Mouse (Mus musculus): ENCODE data around the gene Spns3.
"Not testable (repeated sequence)": the region's sequence is repeated elsewhere in the genome, so short reads cannot be mapped to it uniquely, and the experiment has no call there.

Gene Spns3

DNA sequence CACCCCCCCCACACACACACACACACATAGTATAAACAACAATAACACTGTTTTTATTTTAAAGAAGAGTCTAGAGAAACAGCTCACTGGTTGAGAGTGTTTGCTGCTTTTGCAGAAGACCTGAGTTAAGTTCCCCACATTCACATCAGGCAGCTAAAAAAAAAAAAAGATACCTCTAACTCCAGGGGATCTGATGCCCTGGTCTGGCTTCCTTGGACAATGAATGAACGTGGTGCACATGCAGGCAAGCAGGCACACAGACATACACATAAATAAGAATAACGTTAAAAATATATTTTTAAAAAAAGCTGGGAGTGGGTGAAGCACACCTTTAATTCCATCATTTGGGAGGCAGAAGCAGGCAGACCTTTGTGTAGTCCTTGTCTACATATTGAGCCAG is 6.6 kb upstream of the Spns3 start:
- DNase-seq: no peak

DNA sequence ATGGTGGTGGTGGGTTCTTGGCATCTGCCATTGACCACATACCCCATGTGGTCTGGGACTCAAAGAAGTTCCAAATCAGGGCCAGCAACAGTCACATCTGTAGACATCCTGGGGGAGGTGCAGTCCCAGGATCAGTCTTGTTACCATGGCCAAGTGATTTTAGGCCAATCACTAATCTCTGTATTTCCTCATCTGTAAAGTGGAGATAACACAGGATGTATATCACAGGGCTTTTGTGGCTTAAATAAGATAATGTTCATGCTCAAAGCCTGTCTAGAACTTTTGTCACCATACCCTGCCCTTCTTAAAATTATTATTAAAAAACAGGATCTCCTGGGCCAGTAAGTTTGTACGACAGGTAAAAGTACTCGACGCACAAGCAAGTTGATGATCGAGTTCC is 6.2 kb upstream of the Spns3 start:
- DNase-seq: no peak

GRCm38 (mm10) chr11:72551531-72552105 is 1.3 kb upstream of the Spns3 start:
- DNase-seq: no peak

GRCm38 (mm10) chr11:72547181-72547580 is 3.1 kb downstream of the Spns3 start:
- no peak for DNase-seq

GRCm38 (mm10) chr11:72544716-72545115 is 5.6 kb downstream of the Spns3 start:
- no peak for DNase-seq

DNA sequence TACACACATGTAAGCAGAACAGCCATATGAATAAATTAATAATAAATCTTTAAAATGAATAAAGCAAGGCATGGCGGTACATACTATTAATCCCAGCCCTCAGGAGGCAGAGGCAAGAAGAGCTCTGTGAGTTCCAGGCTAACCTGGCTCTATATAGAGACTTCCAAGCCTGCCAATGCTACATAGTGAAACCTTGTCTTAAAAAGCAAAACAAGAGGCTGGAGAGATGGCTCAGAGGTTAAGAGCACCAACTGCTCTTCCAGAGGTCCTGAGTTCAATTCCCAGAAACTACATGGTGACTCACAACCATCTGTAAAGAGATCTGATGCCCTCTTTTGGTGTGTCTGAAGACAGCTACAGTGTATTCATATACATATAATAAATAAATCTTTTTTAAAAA is 6.6 kb downstream of the Spns3 start:
- DNase-seq: not testable (repeated sequence)

DNA sequence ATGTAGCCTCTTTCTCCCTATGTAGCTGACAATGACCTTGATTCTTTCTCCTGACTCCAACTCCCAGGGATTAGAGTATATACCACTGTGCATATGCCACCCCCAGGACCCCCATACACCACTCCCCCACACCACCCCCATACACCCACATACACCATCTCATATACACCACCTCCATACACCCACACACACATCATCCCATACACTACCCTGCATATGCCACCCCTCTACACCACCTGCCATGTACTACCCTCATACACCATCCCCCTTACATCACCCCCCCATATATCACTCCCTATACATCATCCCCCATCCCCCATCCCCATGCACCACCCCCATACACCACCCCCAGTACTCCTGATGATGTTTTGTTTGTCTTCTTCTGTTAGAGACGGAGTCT is 7.7 kb downstream of the Spns3 start:
- no peak for DNase-seq

GRCm38 (mm10) chr11:72541928-72542327 is 8.4 kb downstream of the Spns3 start:
- DNase-seq: no peak

- DNase-seq: peak; percentile 21
Observed at GRCm38 (mm10) chr11:72540437-72540836, 9.9 kb downstream of the Spns3 start.

GRCm38 (mm10) chr11:72538811-72539210 is 11.5 kb downstream of the Spns3 start:
- no peak for DNase-seq

- DNase-seq: no peak
Observed at GRCm38 (mm10) chr11:72538037-72538755, 12.1 kb downstream of the Spns3 start.

DNA sequence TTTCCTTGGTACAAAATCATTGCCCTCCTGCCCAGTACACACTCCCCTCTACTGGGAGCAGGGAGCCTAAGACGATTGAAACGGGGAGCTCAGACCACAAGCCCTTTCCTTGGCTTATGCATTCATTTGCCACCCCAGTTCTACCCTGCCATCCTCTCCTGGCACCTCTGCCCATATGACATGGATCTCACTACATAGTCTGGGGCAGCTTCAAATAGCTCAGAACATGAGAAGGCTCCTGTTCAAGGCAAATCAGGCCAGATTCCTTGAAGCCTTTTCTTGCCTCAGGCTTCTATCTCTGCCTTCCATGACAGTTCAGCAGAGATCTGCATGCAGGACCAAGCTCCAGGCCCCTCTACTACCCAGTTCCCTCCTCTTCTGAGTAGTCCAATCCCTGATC is 12.8 kb downstream of the Spns3 start:
- DNase-seq: no peak

DNA sequence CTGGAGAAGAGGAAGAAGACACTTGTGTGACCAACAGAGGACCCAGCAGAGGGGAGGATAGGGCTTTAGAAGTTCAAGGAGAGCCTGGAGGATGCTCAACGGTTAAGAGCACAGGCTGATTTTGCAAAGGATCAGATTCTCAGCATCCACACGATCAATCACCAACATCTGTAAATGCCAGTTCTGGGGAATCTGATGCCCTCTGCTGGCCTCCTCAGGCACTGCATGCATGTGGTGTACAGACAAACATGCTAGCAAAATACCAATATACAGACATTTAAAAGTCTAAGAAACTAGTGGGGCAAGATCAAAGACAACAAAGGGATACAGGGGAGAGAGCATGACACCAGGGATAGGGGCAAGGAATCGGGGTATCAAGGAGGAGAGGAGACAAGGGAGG is 14.8 kb downstream of the Spns3 start:
- DNase-seq: no peak

GRCm38 (mm10) chr11:72532890-72533289 is 17.4 kb downstream of the Spns3 start:
- DNase-seq: no peak

GRCm38 (mm10) chr11:72531632-72532031 is 18.7 kb downstream of the Spns3 start:
- no peak for DNase-seq

DNA sequence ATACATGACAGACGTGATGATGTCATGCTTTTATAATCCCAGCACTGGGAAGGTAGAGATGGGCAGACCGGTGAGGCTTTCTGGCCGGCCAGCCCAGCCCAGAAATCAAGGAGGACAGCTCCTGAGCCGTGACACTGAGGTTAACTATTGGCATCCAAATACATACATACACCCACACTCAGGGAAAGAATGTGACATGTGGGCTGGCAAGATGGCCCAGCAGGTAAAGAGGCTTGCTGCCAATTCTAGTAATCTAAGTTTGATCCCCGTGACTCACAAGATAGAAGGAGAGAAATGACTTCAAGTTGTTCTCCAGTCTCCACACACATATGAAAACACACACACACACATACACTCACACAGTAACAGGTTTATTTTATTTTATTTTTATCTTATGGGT is 19.2 kb downstream of the Spns3 start:
- DNase-seq: no peak

DNA sequence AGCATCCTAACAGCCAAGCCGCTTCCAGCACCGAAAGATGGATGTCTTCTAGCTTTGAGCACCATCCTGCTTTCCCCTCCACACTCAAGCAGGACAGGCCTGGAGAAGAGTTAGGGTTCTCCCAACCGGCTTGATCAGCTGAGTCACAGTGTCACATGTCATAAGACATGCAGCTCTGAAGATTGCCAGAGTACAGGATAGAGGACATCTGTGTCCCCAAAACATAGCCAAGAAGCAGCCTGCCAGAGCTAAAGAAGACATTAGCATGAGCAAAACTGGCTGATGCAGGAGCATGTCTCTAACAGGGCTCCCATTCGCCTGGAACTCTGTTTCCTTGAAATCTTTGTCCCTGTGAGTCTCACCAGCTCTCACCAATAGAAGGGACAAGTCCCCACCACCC is 24.1 kb downstream of the Spns3 start:
- no peak for DNase-seq

GRCm38 (mm10) chr11:72523711-72524110 is 26.6 kb downstream of the Spns3 start:
- DNase-seq: no peak

DNA sequence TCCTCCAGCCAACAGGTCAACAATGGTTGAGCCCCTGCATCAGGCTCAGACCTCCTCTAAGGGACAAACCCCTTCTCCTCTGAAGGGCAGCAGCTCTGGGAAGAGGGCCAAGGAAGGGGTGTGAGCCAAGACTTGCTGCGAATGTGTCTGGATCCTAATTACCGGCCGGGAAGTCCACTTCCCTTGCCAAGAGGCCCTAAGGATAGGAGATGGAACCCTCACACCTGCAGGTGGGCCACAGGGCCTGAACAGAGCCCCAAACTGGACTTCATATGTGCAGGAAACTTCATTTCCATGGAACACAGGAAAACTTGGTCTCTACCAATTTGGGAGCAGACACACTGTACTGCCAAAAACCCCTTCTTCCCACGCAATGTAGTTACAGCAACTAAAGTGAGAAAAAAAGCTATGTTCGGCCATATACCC is 27.7 kb downstream of the Spns3 start:
- peak; percentile 51 for DNase-seq

DNA sequence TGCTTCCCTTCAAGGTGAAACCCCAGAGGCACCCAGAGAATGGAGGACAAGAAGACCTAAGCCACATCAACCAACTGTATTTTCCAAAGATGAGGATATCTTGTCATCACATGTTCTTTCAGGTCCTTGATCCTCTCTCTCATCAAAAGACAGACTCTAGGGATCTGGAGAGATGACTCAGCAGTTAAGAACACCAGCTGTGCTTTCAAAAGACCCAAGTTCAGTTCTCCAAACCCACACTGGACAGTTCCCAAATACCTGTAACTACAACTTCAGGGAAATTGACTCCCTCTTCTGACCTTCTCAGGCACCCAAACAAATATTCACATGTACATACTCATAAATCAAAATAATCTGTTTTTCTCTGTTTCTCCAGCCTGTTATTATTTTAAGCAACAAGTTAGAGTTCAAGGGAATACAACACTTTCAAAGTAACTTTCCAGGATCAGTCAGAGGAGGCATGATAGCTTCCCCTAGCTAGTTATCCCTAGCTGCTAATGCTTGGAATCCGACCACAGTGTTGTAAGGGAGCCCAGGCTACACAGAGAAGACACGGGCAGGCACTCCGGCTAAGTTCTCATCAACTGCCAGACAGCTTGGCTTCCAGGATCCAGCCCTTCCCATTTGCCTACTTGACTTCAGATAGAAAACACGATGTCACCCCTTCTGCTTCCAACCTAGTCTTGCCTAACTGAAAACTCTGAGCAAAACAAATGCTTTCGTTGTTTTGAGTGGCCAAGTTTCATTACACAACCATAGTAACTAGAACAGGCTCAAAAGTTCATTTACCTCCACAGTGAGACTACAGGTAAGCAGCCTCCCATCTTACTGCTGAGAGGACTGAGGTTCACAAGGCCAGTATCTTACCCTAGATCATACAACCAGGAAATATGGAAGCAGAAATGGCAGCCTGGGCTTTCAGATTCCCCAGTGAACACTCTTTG is 28.4 kb downstream of the Spns3 start:
- no peak for DNase-seq

DNA sequence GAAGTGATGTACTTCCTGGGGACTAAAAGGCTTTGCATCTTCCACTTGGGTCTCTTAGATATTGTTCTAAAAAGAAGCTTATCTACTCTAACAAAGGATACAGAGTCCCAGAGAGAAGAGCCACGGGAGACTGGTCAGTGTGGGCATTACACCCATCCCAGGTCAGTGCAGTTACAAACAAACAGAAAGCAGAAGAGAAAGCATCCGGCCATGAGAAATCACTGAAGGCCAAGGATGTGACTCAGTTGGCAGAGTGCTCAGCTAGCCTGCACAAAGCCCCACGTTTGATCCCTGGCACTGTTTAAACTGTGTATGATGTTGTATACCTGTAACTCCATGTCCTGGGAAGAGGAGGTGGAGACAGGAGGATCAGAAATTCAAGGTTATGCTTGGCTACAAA is 30.4 kb downstream of the Spns3 start:
- no peak for DNase-seq

DNA sequence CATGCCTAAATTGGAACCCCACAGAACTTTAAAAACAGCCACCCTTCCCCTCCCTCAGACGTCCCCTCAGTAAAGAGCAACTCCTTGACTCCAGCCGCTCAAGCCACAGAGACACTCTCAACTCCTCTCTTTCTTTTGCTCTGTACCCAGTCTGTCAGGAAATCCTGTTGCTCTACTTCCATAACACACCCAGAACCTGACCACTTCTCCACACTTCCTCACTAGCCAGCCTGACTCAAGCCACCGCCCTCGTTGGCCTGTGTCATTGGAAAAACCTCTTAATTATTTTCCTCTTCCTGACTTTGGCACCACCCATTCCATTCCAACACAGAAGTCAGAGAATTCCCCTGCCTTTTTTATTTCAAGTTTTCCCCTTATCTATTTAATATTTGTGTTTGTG is 31.1 kb downstream of the Spns3 start:
- no peak for DNase-seq

DNA sequence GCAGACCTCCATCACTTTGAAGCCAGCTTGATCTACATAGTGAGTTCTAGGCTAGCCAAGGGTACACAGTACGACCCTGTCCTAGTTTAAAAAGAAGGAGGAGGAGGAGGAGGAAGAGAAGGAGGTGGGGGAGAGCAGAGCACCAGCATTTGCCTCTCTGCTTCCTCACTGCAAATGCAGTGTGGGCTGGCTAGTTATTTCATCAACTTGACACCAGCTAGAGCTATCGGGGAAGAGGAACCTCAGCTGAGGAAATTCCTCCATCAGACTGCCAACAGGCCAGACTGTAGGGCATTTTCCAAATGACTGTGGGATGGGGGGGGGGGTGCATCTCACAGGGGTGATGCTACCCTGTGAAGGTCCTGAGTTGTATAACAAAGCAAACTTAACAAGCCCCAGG is 31.9 kb downstream of the Spns3 start:
- DNase-seq: no peak

DNA sequence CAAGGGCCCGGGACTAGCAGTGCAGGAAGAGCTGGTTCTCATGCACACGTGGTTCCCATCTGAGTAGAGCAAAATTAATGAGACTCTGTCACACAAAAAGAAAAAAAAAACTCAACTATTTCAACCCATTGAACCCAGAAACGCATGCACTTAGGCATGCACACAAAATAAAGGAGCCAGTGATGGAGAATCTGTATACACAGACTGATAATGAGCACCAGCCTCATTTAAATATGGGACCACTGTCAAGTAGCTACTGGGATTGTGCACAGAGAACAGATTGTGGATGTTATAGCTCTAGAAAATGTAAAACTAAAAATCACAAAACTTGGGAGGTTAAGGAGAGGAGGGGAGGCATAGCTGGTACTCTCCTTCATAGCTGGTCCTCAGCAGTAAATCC is 35.3 kb downstream of the Spns3 start:
- no peak for DNase-seq
